Mouse (Mus musculus) urinary bladder, adult 2 months (tissue): ENCODE measurements around the gene Ccdc187. TPM values are rescaled to one million over a fixed set of nuclear protein-coding genes. Genes with fewer than 3 reads are reported as not detected.

Experiments used
- DNase-seq: peaks from one replicate; pipeline ENCODE4 v3.0.0; 2022; ENCODE audit warnings: low spot score
- polyA plus RNA-seq: library from polyadenylated mRNA; depleted of rRNA; stranded (reverse); fragments of >200 nt; gene quantifications from 2 replicates; pipeline ENCODE4 v1.2.3, GENCODE M21; 2012; rRNA removed

The Ccdc187 gene
- 1.0 and 1.3 TPM in 2 replicates for polyA plus RNA-seq

GRCm38 (mm10) chr2:26294457-26294856 is at the start of gene Ccdc187:
TSS of gene Ccdc187 (minus strand) at chr2:26294557.
- DNase-seq = no peak

GRCm38 (mm10) chr2:26342609-26343490 is 48.5 kb upstream of the Ccdc187 start:
- DNase-seq = no peak

GRCm38 (mm10) chr2:26342044-26342443 is 47.7 kb upstream of the Ccdc187 start:
- DNase-seq = no peak

- DNase-seq = no peak
Measured at GRCm38 (mm10) chr2:26341510-26341981, 47.2 kb upstream of the Ccdc187 start.

GRCm38 (mm10) chr2:26339204-26339551 is 44.8 kb upstream of the Ccdc187 start:
- no peak for DNase-seq

GRCm38 (mm10) chr2:26338302-26339203 is 44.2 kb upstream of the Ccdc187 start:
- DNase-seq = no peak

- DNase-seq = no peak
Measured at GRCm38 (mm10) chr2:26330702-26331101, 36.3 kb upstream of the Ccdc187 start.

GRCm38 (mm10) chr2:26330056-26330468 is 35.7 kb upstream of the Ccdc187 start:
- DNase-seq = no peak

- DNase-seq = no peak
Measured at GRCm38 (mm10) chr2:26329402-26329801, 35.0 kb upstream of the Ccdc187 start.

GRCm38 (mm10) chr2:26327852-26328251 is 33.5 kb upstream of the Ccdc187 start:
- DNase-seq = no peak

GRCm38 (mm10) chr2:26325386-26326181 is 31.2 kb upstream of the Ccdc187 start:
- DNase-seq = no peak

GRCm38 (mm10) chr2:26324917-26325316 is 30.6 kb upstream of the Ccdc187 start:
- DNase-seq = no peak

- DNase-seq = no peak
Measured at GRCm38 (mm10) chr2:26323589-26324325, 29.4 kb upstream of the Ccdc187 start.

- DNase-seq = no peak
Measured at GRCm38 (mm10) chr2:26320245-26321185, 26.2 kb upstream of the Ccdc187 start.

- no peak for DNase-seq
Measured at GRCm38 (mm10) chr2:26319519-26320244, 25.3 kb upstream of the Ccdc187 start.

GRCm38 (mm10) chr2:26319109-26319508 is 24.8 kb upstream of the Ccdc187 start:
- no peak for DNase-seq

GRCm38 (mm10) chr2:26317991-26318672 is 23.8 kb upstream of the Ccdc187 start:
- no peak for DNase-seq

- DNase-seq = no peak
Measured at GRCm38 (mm10) chr2:26317371-26317770, 23.0 kb upstream of the Ccdc187 start.
